Mouse (Mus musculus): ENCODE measurements around the gene Scamp2.

Gene Scamp2

GRCm38 (mm10) chr9:57593454-57594173, 32.9 kb downstream of the Scamp2 start:
- DNase-seq (ENCODE audit: low spot score in 2 of 2): no peak

- DNase-seq (ENCODE audit: low spot score in 2 of 2): no peak
These were observed 33.4 kb downstream of the Scamp2 start for GRCm38 (mm10) chr9:57594174-57594509.

GRCm38 (mm10) chr9:57597265-57597664, 36.5 kb downstream of the Scamp2 start:
- no peak for DNase-seq (ENCODE audit: low spot score in 2 of 2)

- no peak for DNase-seq (ENCODE audit: low spot score in 2 of 2)
These were observed 37.2 kb downstream of the Scamp2 start for GRCm38 (mm10) chr9:57597929-57598382.

- DNase-seq (ENCODE audit: low spot score in 2 of 2): no peak
These were observed 38.3 kb downstream of the Scamp2 start for GRCm38 (mm10) chr9:57598851-57599563.

GRCm38 (mm10) chr9:57600620-57601352, 40.0 kb downstream of the Scamp2 start:
- no peak for DNase-seq (ENCODE audit: low spot score in 2 of 2)

- DNase-seq (ENCODE audit: low spot score in 2 of 2): no peak
These were observed 40.6 kb downstream of the Scamp2 start for GRCm38 (mm10) chr9:57601353-57601706.

GRCm38 (mm10) chr9:57602098-57602497, 41.4 kb downstream of the Scamp2 start:
- no peak for DNase-seq (ENCODE audit: low spot score in 2 of 2)

- DNase-seq (ENCODE audit: low spot score in 2 of 2): no peak
These were observed 44.1 kb downstream of the Scamp2 start for GRCm38 (mm10) chr9:57604875-57605274.

- DNase-seq (ENCODE audit: low spot score in 2 of 2): no peak
These were observed 44.8 kb downstream of the Scamp2 start for GRCm38 (mm10) chr9:57605503-57605902.

- DNase-seq (ENCODE audit: low spot score in 2 of 2): peak in 1 of 2 experiments; percentile 47
These were observed 45.6 kb downstream of the Scamp2 start, which contains the start of gene Cplx3 for GRCm38 (mm10) chr9:57606139-57606851. Cplx3 (minus strand) TSS chr9:57606281.

GRCm38 (mm10) chr9:57609803-57610202, 49.1 kb downstream of the Scamp2 start:
- no peak for DNase-seq (ENCODE audit: low spot score in 2 of 2)

- DNase-seq (ENCODE audit: low spot score in 2 of 2): no peak
These were observed 49.6 kb downstream of the Scamp2 start for GRCm38 (mm10) chr9:57610359-57610826.

- no peak for DNase-seq (ENCODE audit: low spot score in 2 of 2)
These were observed 51.8 kb downstream of the Scamp2 start for GRCm38 (mm10) chr9:57612587-57612986.

GRCm38 (mm10) chr9:57613975-57614374, 53.2 kb downstream of the Scamp2 start:
- no peak for DNase-seq (ENCODE audit: low spot score in 2 of 2)

GRCm38 (mm10) chr9:57614786-57615185, 54.0 kb downstream of the Scamp2 start:
- DNase-seq (ENCODE audit: low spot score in 2 of 2): no peak

GRCm38 (mm10) chr9:57617556-57618169, 56.9 kb downstream of the Scamp2 start:
- DNase-seq (ENCODE audit: low spot score in 2 of 2): no peak

GRCm38 (mm10) chr9:57618854-57619253, 58.1 kb downstream of the Scamp2 start:
- no peak for DNase-seq (ENCODE audit: low spot score in 2 of 2)

- DNase-seq (ENCODE audit: low spot score in 2 of 2): no peak
These were observed 59.9 kb downstream of the Scamp2 start, which contains the start of gene Lman1l for GRCm38 (mm10) chr9:57620674-57621073. Lman1l (minus strand) TSS chr9:57620774.

GRCm38 (mm10) chr9:57624295-57624694, 63.6 kb downstream of the Scamp2 start:
- no peak for DNase-seq (ENCODE audit: low spot score in 2 of 2)

All from thymus, postnatal 10 days (tissue).